Mouse (Mus musculus) megakaryocyte, adult 5-6 weeks (primary cell): ENCODE results near the gene Olfr573-ps1. TPM values are rescaled to one million over a fixed set of nuclear protein-coding genes. Genes with fewer than 3 reads are reported as not detected.

Experiments used
- ATAC-seq: 2 replicates; pipeline ENCODE4 v1.8.0; 2016; ENCODE audit warnings: mild to moderate bottlenecking, inconsistent platforms; ENCODE audit not compliant: poor library complexity, severe bottlenecking
- total RNA-seq, 2 experiments: library from RNA; stranded (forward) in 1 of 2; stranded (reverse) in 1 of 2; fragments of 153-499, 151-499 nt in 1 of 2; fragments of 221-1000, 200-1000 nt in 1 of 2; gene quantifications; 2 replicates each; pipeline versions ENCODE4 v1.2.3 to v1.2.4; 2015 to 2017

Gene Olfr573-ps1
- total RNA-seq (2015) (not detected in 2 replicates), total RNA-seq (2017) (not detected in 2 replicates)

DNA sequence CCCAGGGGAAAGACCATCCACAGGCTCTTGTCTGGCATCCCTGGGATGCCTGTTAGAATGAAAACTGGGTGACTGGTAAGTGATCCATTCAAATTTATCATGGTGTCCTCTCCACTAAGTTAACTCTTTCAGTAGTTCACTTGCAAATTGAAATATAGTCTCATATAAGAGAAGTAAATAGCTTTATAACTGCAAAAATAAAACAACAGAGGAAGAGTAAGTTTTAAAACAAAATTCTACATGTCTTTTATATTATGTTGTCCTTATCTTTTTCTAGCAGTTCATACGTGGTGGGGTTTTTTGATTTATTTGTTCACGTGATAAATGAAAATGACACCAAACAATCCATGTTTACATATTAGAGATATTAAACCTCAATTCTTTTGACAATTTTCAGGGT lies at the start of gene Olfr573-ps1:
Gene Olfr573-ps1, minus strand, starts transcription at position 101 of the 400 bp plus-strand sequence.
- ATAC-seq, result no peak

DNA sequence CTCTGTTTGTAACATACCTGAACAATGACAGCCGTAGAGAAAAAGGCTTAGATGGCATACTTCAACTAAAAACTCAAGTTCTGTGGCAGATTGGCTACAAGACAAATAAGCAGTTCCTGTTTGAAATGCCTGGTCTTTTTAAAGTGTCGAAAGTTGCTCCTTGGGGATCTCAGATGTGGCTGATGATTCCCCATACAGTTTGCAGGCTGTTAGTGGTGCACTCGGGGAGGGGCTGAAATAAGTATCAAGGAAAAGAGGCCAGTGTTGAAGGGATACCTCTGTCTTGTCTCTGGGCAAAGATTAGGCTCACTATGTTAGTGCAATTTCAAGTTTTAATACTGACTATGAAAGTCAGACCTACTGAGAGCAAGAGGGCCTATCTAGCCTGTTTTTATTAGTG lies 46.8 kb upstream of the Olfr573-ps1 start, which contains the start of gene Olfr578:
Gene Olfr578, minus strand, starts transcription at position 101 of the 400 bp plus-strand sequence.
- no peak for ATAC-seq

DNA sequence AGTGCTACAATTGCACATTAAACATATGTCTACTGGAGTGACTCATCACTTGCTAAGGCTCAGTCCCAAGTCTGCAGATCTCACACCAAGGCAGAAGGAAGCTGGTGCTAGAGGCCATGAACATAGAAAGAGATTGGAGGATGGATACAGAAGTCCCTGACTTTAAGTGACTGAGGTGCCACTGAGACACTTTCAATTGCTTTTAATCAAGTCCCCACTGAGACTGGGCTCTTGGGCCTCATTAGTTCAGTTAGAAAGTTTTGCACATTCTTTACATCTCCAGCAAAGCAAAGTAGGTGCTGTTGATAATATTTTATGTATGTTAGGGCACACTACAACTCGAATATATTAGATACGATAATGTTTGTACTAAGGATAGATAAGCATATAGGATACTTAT lies 33.5 kb upstream of the Olfr573-ps1 start, which contains the start of gene Olfr577:
Gene Olfr577, minus strand, starts transcription at position 101 of the 400 bp plus-strand sequence.
- no peak for ATAC-seq

DNA sequence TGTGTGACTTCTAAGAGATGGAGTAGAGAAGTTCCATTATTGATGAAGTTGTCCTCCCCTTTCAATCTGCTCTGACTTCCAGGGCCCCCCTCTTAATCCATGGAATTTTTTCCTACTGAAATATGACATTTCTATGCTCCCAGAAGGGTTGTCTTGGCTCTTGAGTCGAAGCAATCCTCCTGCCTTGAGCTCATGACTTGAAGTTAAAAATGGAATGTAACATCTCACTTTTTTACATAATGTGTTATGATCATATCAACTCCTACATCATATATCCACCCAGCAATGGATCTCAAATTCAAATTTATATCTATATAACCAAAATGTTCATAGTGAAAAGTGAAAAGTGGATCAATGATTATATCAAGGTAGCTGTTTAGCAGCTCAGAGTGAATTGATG lies 32.0 kb upstream of the Olfr573-ps1 start:
- no peak for ATAC-seq

DNA sequence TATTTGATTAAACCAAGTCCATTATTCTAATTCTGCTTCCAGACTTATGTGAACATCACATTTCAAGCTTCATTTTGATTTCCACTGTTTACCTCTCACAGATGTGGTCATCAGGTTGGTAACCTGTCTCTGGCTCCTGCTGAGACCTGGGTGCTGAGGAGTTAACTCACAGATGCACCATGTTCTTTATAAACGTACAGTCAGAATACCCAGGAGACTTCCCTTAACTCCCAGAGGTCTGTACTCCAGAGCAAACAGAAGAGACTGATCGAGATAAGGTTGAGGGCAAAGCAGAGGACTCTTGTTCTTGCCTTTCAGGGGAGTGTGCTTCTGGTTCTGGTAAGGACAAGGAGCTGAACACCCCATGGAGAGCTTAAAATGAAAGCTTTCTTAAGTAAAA lies 20.0 kb upstream of the Olfr573-ps1 start, which contains the start of gene Olfr576:
Gene Olfr576, plus strand, starts transcription at position 301 of the 400 bp plus-strand sequence.
- no peak for ATAC-seq

DNA sequence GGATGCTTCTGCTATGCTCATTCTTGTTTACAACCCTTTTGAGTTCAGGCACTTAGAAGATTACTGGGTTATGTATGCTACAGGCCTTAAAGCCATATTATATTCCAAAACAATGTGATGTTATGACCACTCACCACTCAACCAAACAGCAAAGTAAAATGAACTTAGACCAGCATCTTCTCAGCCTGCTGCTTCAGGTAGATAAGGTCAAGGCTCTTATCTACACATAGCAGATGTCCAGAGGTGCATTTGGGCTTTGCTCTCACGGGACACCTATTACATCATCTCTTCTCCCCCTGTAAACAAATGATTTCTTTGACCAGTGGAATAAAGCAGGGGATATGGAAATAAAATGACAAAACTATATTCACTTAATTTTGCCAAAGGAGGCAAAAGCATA lies 16.2 kb upstream of the Olfr573-ps1 start, which contains the start of gene Olfr575:
Gene Olfr575, minus strand, starts transcription at position 183 of the 400 bp plus-strand sequence.
- ATAC-seq, result no peak

DNA sequence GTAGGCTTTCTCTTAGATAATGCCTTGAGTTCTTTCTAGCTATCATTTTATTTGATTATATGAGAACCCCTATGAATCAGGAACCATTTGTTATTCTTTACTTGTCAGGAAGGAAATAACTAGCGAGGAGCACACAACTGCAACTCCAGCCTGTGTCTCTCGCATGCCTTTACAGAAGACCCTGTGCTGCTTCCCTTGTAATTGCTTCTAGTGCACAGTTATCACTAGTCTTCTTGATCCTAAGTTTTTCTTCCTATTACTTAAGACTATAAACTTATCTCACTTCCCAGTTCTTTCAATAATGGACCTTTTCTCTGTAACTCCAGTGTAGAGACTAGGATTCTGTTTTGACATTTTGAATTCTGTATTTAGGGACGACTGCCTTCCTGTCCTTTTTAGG lies 15.8 kb upstream of the Olfr573-ps1 start:
- ATAC-seq, result no peak

DNA sequence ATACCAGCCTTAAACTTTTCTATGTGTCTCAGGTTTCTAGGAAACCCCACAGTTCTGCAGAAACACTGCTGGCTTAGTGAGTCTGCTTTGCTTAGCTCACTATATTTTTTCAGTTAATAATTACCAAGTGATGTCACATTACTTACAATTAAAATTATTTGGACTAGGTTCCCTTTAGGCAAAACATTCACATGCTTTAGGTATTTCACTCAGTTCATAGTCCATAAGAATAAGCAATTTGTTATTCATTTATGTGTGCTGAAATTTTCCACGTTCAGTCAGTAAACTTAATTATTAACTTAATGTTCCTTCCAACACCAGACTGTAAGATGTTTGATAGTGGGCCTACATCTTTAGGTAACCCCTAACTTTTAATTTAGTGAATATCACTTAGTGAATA lies 8.4 kb upstream of the Olfr573-ps1 start:
- ATAC-seq, result no peak

DNA sequence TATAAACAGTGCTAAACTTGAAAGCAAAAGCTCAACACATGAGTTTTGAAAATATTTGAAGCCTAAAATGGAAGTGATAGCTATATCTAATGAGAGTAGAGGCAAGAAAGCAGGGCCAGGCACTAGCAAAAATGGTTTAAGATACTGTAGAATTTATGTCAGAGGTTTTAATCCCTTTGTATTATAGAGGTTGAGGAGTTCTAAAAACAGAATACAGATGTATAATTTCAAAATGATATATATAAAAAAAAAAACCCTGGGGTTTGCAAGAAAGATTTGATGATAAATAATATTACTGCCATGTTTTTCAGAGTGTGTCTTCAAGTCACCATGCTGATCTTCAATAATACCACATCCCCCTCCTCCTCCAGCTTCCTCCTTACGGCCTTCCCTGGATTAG lies 5.8 kb upstream of the Olfr573-ps1 start, which contains the start of gene Olfr574:
Gene Olfr574, plus strand, starts transcription at position 301 of the 400 bp plus-strand sequence.
- no peak for ATAC-seq

DNA sequence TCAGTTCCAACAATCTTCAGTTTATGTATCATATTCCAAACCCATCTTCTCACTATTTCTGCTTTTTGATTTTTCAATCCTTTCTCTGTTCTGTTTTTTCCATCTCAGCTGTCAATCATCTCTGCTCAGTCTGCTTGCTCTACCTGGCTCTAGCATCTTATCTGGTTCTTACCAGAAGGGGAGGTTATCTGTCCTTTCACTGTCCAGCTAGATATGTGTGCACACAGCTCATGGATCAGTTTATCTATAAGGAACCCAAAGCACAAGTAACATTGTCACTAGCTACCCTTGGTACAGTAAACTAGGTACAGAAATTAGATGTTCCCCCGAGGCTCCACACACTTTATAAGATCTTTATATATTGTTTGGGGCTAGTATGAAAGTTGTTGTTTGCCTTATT lies 1.0 kb upstream of the Olfr573-ps1 start:
- no peak for ATAC-seq

DNA sequence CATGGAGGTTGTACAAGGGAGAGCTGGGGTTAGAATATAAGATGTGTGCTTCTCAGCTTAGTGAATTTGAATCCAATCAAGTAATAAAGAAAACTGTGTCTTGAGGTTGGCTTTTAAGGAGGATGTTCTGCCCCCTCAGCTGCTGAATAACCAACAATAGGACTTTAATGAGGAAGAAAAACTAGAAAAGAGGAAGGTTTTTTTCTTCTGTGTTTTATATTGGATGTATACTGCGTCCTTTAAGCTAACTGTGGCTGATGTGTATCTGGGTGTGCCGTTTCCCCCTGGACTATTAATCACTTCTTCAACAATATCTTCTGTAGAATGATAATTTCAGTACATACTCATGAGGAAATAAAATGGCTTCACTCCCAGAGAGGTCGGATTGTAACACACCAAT lies 15.3 kb downstream of the Olfr573-ps1 start:
- peak; percentile 69 for ATAC-seq

DNA sequence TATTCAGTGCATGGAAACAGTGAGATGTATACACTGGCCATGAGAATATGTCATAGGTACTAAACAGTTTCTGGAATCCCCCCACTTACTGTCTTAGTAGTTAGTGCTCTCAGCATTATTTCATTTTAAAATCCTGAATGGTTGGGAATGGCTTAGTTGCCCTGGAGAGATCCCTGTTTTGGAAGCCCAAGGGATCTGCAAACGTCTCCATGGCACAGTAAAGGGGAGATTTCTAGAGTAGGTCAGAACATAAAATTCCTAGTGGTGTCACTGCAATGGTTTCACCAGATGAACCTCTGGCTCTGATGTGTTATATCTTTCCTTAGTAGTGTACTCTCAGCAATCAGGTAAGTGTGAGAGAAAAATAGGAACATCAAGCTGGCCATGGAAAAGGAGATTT lies 18.3 kb downstream of the Olfr573-ps1 start, which contains the start of gene Olfr572:
Gene Olfr572, plus strand, starts transcription at position 301 of the 400 bp plus-strand sequence.
- ATAC-seq, result no peak

DNA sequence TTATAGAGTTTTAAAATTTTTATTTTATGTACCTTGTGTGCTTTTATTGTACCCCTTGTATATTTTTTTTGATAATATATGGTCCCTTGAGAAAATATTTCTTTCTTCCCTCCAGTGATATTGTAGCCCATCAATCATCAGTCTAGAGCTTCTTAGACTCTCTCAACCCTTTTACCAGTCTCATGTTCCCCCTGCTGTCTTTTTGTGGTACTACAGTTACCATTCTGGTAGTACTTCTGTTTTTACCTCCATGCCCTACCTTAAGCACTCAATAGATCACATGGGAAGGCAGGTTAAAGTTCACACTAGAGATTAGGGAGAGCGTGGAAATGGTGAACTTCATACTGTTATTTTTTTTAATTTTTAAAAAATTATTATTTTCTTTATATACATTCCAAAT lies 22.7 kb downstream of the Olfr573-ps1 start:
- peak; percentile 51; the same call in 1 of the 2 replicates for ATAC-seq

DNA sequence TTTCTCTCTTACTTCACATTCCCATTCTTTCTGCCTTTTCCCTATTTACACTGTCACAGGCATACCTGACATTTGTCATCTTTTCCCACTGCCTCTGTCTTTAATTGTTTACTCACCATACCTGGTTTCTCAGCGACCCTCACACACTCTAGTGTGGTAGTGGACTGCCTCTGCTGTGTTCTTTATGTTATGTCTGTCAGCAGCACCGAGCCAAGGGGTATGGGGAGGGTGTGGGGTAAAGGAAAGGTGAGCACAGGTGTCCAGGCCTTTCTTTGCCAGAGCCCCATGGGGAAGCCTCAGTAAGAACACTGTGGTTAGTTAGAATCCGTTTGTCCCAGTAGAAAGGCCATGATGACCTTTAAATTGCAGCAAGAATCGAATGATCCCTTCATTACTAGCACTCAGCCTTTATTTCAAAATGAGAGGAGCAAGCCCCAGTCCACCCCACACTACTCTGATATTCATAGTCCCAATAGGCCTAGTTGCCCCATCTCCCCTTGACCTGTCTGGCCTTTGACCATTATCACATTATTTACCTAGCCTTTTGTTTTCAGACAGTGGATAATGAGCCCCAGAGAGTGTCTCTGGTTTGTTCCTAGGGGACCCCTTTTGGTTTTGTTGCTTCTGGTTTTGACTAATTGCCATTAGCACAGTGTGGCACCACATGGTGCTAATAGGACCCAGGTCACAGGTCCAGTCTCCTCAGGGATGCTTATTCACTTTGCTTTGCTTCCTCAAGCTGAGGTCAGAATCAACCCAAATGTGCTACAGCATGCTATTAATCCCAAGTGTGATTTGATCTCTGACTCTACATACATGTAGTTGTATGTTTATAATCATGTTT lies 25.1 kb downstream of the Olfr573-ps1 start, which contains the start of gene Olfr571:
Gene Olfr571, minus strand, starts transcription at position 505 of the 844 bp plus-strand sequence.
- no peak for ATAC-seq

DNA sequence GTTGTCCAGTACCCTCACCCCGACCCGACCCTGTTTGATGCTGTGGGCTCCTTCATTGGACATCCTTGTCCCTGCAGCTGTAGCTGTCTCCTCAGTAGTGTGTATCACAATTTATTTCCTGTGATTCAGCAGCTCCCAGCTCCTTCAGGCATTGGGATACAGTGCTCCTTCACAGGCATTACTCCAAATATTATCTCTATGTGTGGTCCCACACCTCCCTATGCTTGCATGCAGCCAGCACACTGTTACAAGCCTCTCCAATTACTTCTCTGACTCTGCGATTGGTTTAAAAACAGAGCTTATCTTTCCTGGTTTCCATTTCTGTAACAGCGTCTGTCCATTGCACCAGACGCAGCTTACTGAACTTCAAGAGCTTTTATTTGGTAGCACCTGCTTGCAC lies 26.0 kb downstream of the Olfr573-ps1 start:
- no peak for ATAC-seq

DNA sequence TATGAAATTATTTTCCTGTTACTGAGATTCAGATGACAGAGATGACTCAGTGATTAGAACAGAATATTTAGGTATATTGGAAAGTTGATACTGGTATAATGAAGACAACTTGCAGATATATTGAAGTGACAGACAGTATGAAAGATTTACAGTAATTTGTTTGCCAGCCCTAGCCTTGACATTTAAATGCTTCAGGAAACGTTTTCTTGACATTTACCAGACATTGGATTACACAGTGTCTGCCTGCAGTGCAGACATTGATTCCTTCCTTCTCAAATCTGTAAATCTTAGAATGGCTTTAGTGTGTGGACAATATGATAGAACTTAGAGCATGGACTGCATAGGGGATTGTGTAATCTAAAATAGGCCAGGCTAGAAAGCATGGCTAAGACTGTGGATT lies 27.1 kb downstream of the Olfr573-ps1 start:
- no peak for ATAC-seq

Other genes starting within 250 kb of the Olfr573-ps1 start
- not detected in 2 replicates for gene Olfr557, start 246.7 kb downstream of the Olfr573-ps1 start, total RNA-seq (2015)
- not detected in 2 replicates for gene Olfr557, start 246.7 kb downstream of the Olfr573-ps1 start, total RNA-seq (2017)
- not detected in 2 replicates for gene Olfr558, start 240.4 kb downstream of the Olfr573-ps1 start, total RNA-seq (2015)
- gene Olfr558, start 240.4 kb downstream of the Olfr573-ps1 start, total RNA-seq (2017), result not detected in 2 replicates
- not detected in 2 replicates for gene Olfr33, start 223.5 kb downstream of the Olfr573-ps1 start, total RNA-seq (2015)
- not detected in 2 replicates for gene Olfr33, start 223.5 kb downstream of the Olfr573-ps1 start, total RNA-seq (2017)
- not detected in 2 replicates for gene Olfr559, start 215.1 kb downstream of the Olfr573-ps1 start, total RNA-seq (2015)
- not detected in 2 replicates for gene Olfr559, start 215.1 kb downstream of the Olfr573-ps1 start, total RNA-seq (2017)
- gene Olfr560, start 183.2 kb downstream of the Olfr573-ps1 start, total RNA-seq (2015), result not detected in 2 replicates
- gene Olfr560, start 183.2 kb downstream of the Olfr573-ps1 start, total RNA-seq (2017), result not detected in 2 replicates
- gene Olfr78, start 183.1 kb downstream of the Olfr573-ps1 start, total RNA-seq (2015), result not detected in 2 replicates
- gene Olfr78, start 183.1 kb downstream of the Olfr573-ps1 start, total RNA-seq (2017), result not detected in 2 replicates
- not detected in 2 replicates for gene Olfr561, start 171.4 kb downstream of the Olfr573-ps1 start, total RNA-seq (2015)
- not detected in 2 replicates for gene Olfr561, start 171.4 kb downstream of the Olfr573-ps1 start, total RNA-seq (2017)
- gene Olfr564, start 139.1 kb downstream of the Olfr573-ps1 start, total RNA-seq (2015), result not detected in 2 replicates
- gene Olfr564, start 139.1 kb downstream of the Olfr573-ps1 start, total RNA-seq (2017), result not detected in 2 replicates
- not detected in 2 replicates for gene Olfr566, start 83.8 kb downstream of the Olfr573-ps1 start, total RNA-seq (2015)
- not detected in 2 replicates for gene Olfr566, start 83.8 kb downstream of the Olfr573-ps1 start, total RNA-seq (2017)
- not detected in 2 replicates for gene Olfr568, start 65.5 kb downstream of the Olfr573-ps1 start, total RNA-seq (2015)
- gene Olfr568, start 65.5 kb downstream of the Olfr573-ps1 start, total RNA-seq (2017), result not detected in 2 replicates
- not detected in 2 replicates for gene Olfr569, start 51.7 kb downstream of the Olfr573-ps1 start, total RNA-seq (2015)
- gene Olfr569, start 51.7 kb downstream of the Olfr573-ps1 start, total RNA-seq (2017), result not detected in 2 replicates
- not detected in 2 replicates for gene Olfr570, start 48.0 kb downstream of the Olfr573-ps1 start, total RNA-seq (2015)
- gene Olfr570, start 48.0 kb downstream of the Olfr573-ps1 start, total RNA-seq (2017), result not detected in 2 replicates
- gene Olfr571, start 25.0 kb downstream of the Olfr573-ps1 start, total RNA-seq (2015), result not detected in 2 replicates
- gene Olfr571, start 25.0 kb downstream of the Olfr573-ps1 start, total RNA-seq (2017), result not detected in 2 replicates
- not detected in 2 replicates for gene Olfr572, start 18.2 kb downstream of the Olfr573-ps1 start, total RNA-seq (2015)
- not detected in 2 replicates for gene Olfr572, start 18.2 kb downstream of the Olfr573-ps1 start, total RNA-seq (2017)
- not detected in 2 replicates for gene Olfr574, start 5.9 kb upstream of the Olfr573-ps1 start, total RNA-seq (2015)
- not detected in 2 replicates for gene Olfr574, start 5.9 kb upstream of the Olfr573-ps1 start, total RNA-seq (2017)
- not detected in 2 replicates for gene Olfr575, start 16.2 kb upstream of the Olfr573-ps1 start, total RNA-seq (2015)
- gene Olfr575, start 16.2 kb upstream of the Olfr573-ps1 start, total RNA-seq (2017), result not detected in 2 replicates
- not detected in 2 replicates for gene Olfr576, start 20.1 kb upstream of the Olfr573-ps1 start, total RNA-seq (2015)
- gene Olfr576, start 20.1 kb upstream of the Olfr573-ps1 start, total RNA-seq (2017), result not detected in 2 replicates
- gene Olfr577, start 33.4 kb upstream of the Olfr573-ps1 start, total RNA-seq (2015), result not detected in 2 replicates
- gene Olfr577, start 33.4 kb upstream of the Olfr573-ps1 start, total RNA-seq (2017), result not detected in 2 replicates
- not detected in 2 replicates for gene Olfr578, start 46.7 kb upstream of the Olfr573-ps1 start, total RNA-seq (2015)
- gene Olfr578, start 46.7 kb upstream of the Olfr573-ps1 start, total RNA-seq (2017), result not detected in 2 replicates
- not detected in 2 replicates for gene Olfr582, start 95.4 kb upstream of the Olfr573-ps1 start, total RNA-seq (2015)
- gene Olfr582, start 95.4 kb upstream of the Olfr573-ps1 start, total RNA-seq (2017), result not detected in 2 replicates
- gene Olfr583, start 108.7 kb upstream of the Olfr573-ps1 start, total RNA-seq (2015), result not detected in 2 replicates
- gene Olfr583, start 108.7 kb upstream of the Olfr573-ps1 start, total RNA-seq (2017), result not detected in 2 replicates
- gene Olfr584, start 139.3 kb upstream of the Olfr573-ps1 start, total RNA-seq (2015), result not detected in 2 replicates
- gene Olfr584, start 139.3 kb upstream of the Olfr573-ps1 start, total RNA-seq (2017), result not detected in 2 replicates
- gene Olfr585, start 155.1 kb upstream of the Olfr573-ps1 start, total RNA-seq (2015), result not detected in 2 replicates
- not detected in 2 replicates for gene Olfr585, start 155.1 kb upstream of the Olfr573-ps1 start, total RNA-seq (2017)
- gene Olfr586, start 183.1 kb upstream of the Olfr573-ps1 start, total RNA-seq (2015), result not detected in 2 replicates
- gene Olfr586, start 183.1 kb upstream of the Olfr573-ps1 start, total RNA-seq (2017), result not detected in 2 replicates
- gene Olfr588-ps1, start 198.3 kb upstream of the Olfr573-ps1 start, total RNA-seq (2015), result not detected in 2 replicates
- gene Olfr588-ps1, start 198.3 kb upstream of the Olfr573-ps1 start, total RNA-seq (2017), result not detected in 2 replicates
- not detected in 2 replicates for gene Olfr589, start 213.8 kb upstream of the Olfr573-ps1 start, total RNA-seq (2015)
- gene Olfr589, start 213.8 kb upstream of the Olfr573-ps1 start, total RNA-seq (2017), result not detected in 2 replicates
- gene Olfr591, start 235.8 kb upstream of the Olfr573-ps1 start, total RNA-seq (2015), result not detected in 2 replicates
- gene Olfr591, start 235.8 kb upstream of the Olfr573-ps1 start, total RNA-seq (2017), result not detected in 2 replicates
- gene Olfr592, start 242.2 kb upstream of the Olfr573-ps1 start, total RNA-seq (2015), result not detected in 2 replicates
- not detected in 2 replicates for gene Olfr592, start 242.2 kb upstream of the Olfr573-ps1 start, total RNA-seq (2017)